Mouse (Mus musculus): ENCODE results near the gene Hist1h2af. TPM values are rescaled to one million over a fixed set of nuclear protein-coding genes. Genes with fewer than 3 reads are reported as not detected.

Gene Hist1h2af
- polyA plus RNA-seq, 1 experiment, result 1,420 TPM

DNA sequence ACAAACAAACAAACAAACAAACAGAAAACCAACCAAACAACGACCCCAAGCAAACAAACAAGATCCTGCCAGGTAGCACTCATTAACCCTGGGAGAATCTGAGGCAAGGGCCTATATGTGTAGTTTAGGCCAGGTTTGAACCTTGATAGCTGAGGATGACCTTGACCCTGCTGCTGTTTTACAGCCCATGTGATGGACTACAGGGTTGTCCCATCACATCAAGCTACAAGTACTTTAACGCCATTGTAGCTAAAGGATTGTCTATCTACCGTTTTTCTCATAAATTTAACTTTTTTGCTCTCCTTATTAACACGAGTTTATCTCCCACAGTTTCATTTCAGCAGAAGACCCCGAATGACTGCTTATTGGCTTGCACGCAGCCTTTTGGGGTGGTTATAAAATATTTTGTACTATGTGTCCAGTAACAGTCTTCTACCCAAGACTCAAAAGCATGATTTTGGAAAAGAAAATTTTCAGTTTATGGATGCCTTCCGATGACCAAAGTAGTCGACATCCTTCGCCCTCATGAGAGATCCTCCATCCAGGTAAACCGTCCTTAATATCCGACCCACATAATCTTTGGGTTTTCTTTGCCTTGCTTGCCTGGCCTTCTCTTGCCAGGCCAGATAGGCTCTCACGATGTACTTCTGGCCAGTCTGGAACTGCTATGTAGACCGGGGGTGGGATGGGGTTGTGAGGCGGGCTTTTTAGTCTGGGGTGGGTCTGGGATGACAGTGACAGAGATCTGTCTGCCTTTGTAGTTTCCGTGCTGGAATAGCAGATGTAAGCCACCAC is 17.7 kb upstream of the Hist1h2af start:
- 64% methylated on average over 15 of the region's 15 CpGs for WGBS
- TF ChIP-seq CTCF (IDR thresholded peaks at IDR 0.05; ENCODE audit: extremely low read depth, insufficient read length, insufficient replicate concordance, low read depth, low read length), result no peak
- no peak for TF ChIP-seq POLR2A (IDR thresholded peaks at IDR 0.05; ENCODE audit: low read depth, low read length)
- Histone ChIP-seq H3K36me3 (ENCODE audit: control insufficient read depth, insufficient read depth, low read length) (no peaks in the 10 kb centered on the region), H3K27ac (ENCODE audit: insufficient read depth, low read depth, low read length) (no peak overlapping the region), H3K27me3 (ENCODE audit: control insufficient read depth, insufficient read depth, low read length) (no peaks in the 10 kb centered on the region), H3K4me3 (ENCODE audit: low read depth, low read length) (no peak overlapping the region), H3K4me1 (ENCODE audit: control insufficient read depth, insufficient read depth, insufficient read length, low read length) (0 out of 2 replicates have a peak, but pooled peaks cover 2% of the 10 kb centered on the region)

DNA sequence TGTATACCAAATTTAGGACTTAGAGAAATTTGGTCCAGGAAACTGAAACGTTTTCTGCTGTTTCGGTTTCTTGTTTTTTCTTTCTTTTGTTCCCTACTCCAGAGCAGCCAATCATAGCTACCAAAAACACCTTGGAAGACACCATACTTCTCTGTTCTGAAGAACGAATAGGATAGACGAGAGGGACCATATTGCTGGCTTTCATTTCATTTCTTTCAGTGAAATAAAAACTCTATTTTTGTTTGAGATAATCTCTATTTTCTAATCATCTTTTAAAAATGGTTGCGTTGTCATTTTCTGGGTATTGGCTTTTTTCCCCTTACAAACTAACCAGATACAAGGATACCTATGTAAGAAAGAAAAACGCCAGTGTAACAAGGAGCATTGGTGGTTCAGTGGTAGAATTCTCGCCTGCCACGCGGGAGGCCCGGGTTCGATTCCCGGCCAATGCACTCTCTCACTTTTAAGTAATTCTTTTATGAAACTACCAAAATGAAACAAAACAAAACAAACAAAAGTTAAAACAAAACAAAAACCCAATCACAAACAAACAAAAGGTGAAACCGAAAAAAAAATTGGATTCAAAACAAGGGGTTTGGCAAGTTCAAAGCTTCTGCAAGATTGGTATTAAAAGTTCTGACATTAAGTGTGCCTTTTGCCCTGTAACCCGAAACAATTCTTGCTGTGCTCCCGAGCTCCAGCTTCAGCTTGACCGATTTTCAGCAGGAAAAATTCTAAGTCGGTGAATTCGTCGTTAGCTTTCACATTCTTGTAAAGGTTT is 16.7 kb upstream of the Hist1h2af start:
- Histone ChIP-seq H3K4me3 (ENCODE audit: low read depth, low read length) (peak overlapping the region; percentile 64), H3K4me1 (ENCODE audit: control insufficient read depth, insufficient read depth, insufficient read length, low read length) (0 out of 2 replicates have a peak, but pooled peaks cover 2% of the 10 kb centered on the region), H3K27ac (ENCODE audit: insufficient read depth, low read depth, low read length) (peak overlapping the region; percentile 61; the same call in 1 of the 2 replicates), H3K36me3 (ENCODE audit: control insufficient read depth, insufficient read depth, low read length) (no peaks in the 10 kb centered on the region), H3K27me3 (ENCODE audit: control insufficient read depth, insufficient read depth, low read length) (no peaks in the 10 kb centered on the region)
- TF ChIP-seq POLR2A (IDR thresholded peaks at IDR 0.05; ENCODE audit: low read depth, low read length), result no peak
- no peak for TF ChIP-seq CTCF (IDR thresholded peaks at IDR 0.05; ENCODE audit: extremely low read depth, insufficient read length, insufficient replicate concordance, low read depth, low read length)
- WGBS, result under 1% methylated on average over 19 of the region's 19 CpGs

DNA sequence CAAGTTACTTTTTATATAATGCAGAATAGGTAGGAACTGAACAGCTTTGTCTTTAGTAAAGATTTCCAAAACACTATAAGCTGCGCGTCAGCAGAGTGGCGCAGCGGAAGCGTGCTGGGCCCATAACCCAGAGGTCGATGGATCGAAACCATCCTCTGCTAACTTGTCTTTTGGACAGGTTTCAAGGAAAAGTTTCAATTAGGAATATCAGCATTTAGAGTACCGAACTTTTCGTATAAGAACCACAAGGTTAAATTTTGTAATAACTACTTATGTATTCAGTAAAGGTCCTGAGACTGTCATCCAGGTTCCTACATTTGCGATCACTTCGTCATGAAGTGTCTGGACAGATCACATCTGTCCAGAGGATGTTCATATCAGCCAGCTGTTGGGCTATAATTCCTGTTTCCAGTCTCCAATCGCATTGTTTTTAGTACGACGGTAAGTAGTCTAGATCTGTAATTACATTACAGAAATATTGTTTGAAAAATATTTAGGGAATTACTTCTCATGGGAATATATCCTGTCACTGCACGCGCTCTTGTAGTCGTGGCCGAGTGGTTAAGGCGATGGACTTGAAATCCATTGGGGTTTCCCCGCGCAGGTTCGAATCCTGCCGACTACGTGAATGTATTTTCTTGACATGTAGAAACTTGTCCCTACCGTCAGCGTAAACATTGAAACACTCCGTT is 16.0 kb upstream of the Hist1h2af start:
- Histone ChIP-seq H3K36me3 (ENCODE audit: control insufficient read depth, insufficient read depth, low read length) (no peaks in the 10 kb centered on the region), H3K27ac (ENCODE audit: insufficient read depth, low read depth, low read length) (peak overlapping the region; percentile 61), H3K4me3 (ENCODE audit: low read depth, low read length) (peak overlapping the region; percentile 64), H3K27me3 (ENCODE audit: control insufficient read depth, insufficient read depth, low read length) (no peaks in the 10 kb centered on the region), H3K4me1 (ENCODE audit: control insufficient read depth, insufficient read depth, insufficient read length, low read length) (0 out of 2 replicates have a peak, but pooled peaks cover 2% of the 10 kb centered on the region)
- WGBS, result under 1% methylated on average over 27 of the region's 27 CpGs
- TF ChIP-seq CTCF (IDR thresholded peaks at IDR 0.05; ENCODE audit: extremely low read depth, insufficient read length, insufficient replicate concordance, low read depth, low read length) (no peak), POLR2A (IDR thresholded peaks at IDR 0.05; ENCODE audit: low read depth, low read length) (no peak)

DNA sequence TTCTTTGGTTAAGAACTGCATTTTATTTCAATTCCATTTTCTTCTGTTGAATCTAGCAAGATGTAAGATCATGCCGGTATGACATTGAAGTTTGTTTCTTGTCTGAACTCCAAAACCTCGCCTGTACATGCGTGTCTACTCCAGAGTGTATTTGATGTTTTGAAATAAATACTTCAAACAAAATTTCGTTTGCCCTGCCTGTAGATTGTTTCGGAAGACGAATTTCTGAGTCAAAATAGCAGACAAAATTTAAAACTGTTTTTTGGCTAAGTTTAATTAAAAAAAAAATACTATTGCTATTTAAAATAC is 15.5 kb upstream of the Hist1h2af start:
- no peak overlapping the region for H3K4me3 ChIP-seq (ENCODE audit: low read depth, low read length)
- TF ChIP-seq CTCF (IDR thresholded peaks at IDR 0.05; ENCODE audit: extremely low read depth, insufficient read length, insufficient replicate concordance, low read depth, low read length) (no peak), POLR2A (IDR thresholded peaks at IDR 0.05; ENCODE audit: low read depth, low read length) (no peak)
- WGBS, result under 1% methylated on average over 6 of the region's 6 CpGs

DNA sequence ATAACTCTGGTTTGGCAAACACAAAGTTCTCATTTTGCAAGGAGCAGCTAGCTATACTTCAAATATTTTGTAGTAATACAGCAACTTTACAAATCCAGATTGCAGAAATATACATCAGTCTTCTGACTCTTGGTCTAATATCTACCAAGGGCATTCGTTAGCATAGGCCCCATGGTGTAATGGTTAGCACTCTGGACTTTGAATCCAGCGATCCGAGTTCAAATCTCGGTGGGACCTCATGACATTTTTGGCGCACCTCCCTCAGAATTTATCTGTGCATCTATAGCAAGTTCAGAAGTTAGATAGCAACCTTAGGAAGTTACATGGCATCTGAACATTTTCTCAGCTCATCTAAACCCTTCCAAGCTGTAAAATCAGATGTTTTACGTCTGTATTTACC is 14.8 kb upstream of the Hist1h2af start:
- TF ChIP-seq POLR2A (IDR thresholded peaks at IDR 0.05; ENCODE audit: low read depth, low read length) (no peak), CTCF (IDR thresholded peaks at IDR 0.05; ENCODE audit: extremely low read depth, insufficient read length, insufficient replicate concordance, low read depth, low read length) (no peak)
- Histone ChIP-seq H3K4me3 (ENCODE audit: low read depth, low read length) (no peak overlapping the region), H3K27me3 (ENCODE audit: control insufficient read depth, insufficient read depth, low read length) (no peaks in the 10 kb centered on the region), H3K27ac (ENCODE audit: insufficient read depth, low read depth, low read length) (no peak overlapping the region), H3K36me3 (ENCODE audit: control insufficient read depth, insufficient read depth, low read length) (no peaks in the 10 kb centered on the region), H3K4me1 (ENCODE audit: control insufficient read depth, insufficient read depth, insufficient read length, low read length) (0 out of 2 replicates have a peak, but pooled peaks cover 2% of the 10 kb centered on the region)
- 2% methylated on average over 6 of the region's 6 CpGs for WGBS

More for the DNA sequence above, 15.5 kb upstream of the Hist1h2af start:
- no peaks in the 10 kb centered on the region for H3K36me3 ChIP-seq (ENCODE audit: control insufficient read depth, insufficient read depth, low read length)
- no peaks in the 10 kb centered on the region for H3K27me3 ChIP-seq (ENCODE audit: control insufficient read depth, insufficient read depth, low read length)
- H3K27ac ChIP-seq (ENCODE audit: insufficient read depth, low read depth, low read length), result no peak overlapping the region; the same call in 1 of the 2 replicates
- 0 out of 2 replicates have a peak, but pooled peaks cover 2% of the 10 kb centered on the region for H3K4me1 ChIP-seq (ENCODE audit: control insufficient read depth, insufficient read depth, insufficient read length, low read length)

DNA sequence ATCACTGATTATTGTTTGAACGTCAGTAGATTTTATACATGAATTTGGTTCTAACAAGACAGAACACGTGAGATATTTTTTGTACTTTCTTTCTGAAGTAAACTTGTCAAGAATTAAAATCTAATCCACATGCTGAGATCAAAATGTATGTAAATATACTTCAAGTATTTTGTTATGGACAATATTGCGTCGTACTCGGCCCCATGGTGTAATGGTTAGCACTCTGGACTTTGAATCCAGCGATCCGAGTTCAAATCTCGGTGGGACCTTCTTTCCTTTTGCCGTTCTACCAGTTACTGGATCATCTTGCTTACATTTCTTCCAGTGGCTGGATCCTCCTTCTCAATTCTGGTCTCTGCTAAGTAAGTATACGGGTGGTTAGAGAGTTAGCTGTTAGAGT is 14.3 kb upstream of the Hist1h2af start:
- no peaks in the 10 kb centered on the region for H3K27me3 ChIP-seq (ENCODE audit: control insufficient read depth, insufficient read depth, low read length)
- H3K4me1 ChIP-seq (ENCODE audit: control insufficient read depth, insufficient read depth, insufficient read length, low read length), result 0 out of 2 replicates have a peak, but pooled peaks cover 2% of the 10 kb centered on the region
- WGBS, result 1% methylated on average over 10 of the region's 10 CpGs
- no peak overlapping the region for H3K27ac ChIP-seq (ENCODE audit: insufficient read depth, low read depth, low read length)
- H3K36me3 ChIP-seq (ENCODE audit: control insufficient read depth, insufficient read depth, low read length), result no peaks in the 10 kb centered on the region
- TF ChIP-seq POLR2A (IDR thresholded peaks at IDR 0.05; ENCODE audit: low read depth, low read length) (no peak), CTCF (IDR thresholded peaks at IDR 0.05; ENCODE audit: extremely low read depth, insufficient read length, insufficient replicate concordance, low read depth, low read length) (no peak)
- no peak overlapping the region for H3K4me3 ChIP-seq (ENCODE audit: low read depth, low read length)
